17 mouse cellular contexts compared by ENCODE assay signal in genomic region chr7:16900526-16900925, GRCm38 (mm10). TPM values are rescaled to one million over a fixed set of nuclear protein-coding genes. Genes with fewer than 3 reads are reported as not detected.
DNase-seq lines count a peak whose midpoint lies in the region; ATAC-seq and TF ChIP-seq lines count a peak whose summit lies in the region.
"Had no signal": no experiment of that assay in that cellular context is flagged by ENCODE, and none has a peak within 500 bp of the region (broad histone marks: within the 10 kb centered on the region; RNA-seq: fewer than 3 reads in every experiment).

No protein-coding gene starts in this region.

- no peaks in the 10 kb centered on the region for H3K79me2 ChIP-seq in myocyte (ENCODE audit: control insufficient read depth, insufficient read depth)

- no peak overlapping the region for H3K4me2 ChIP-seq in hindbrain, embryonic 11.5 days (replicated peaks; ENCODE audit: low read depth, low read length)
- no peak overlapping the region for H3K4me2 ChIP-seq in myocyte (ENCODE audit: low read depth)
- H3K4me2 ChIP-seq: limb, embryonic 12.5 days; lung, embryonic 14.5 days had no signal

- no peak for TF ChIP-seq CTCF in brain, embryonic 14.5 days (IDR thresholded peaks at IDR 0.05; ENCODE audit: borderline replicate concordance, extremely low read depth, insufficient read depth, insufficient read length)
- TF ChIP-seq CTCF in layer of hippocampus, adult 2 months (conservative IDR thresholded peaks at IDR 0.05): no peak

- no peak overlapping the region for H3K9ac ChIP-seq in hindbrain, embryonic 11.5 days (ENCODE audit: low read depth, low read length)
- H3K9ac ChIP-seq: limb, embryonic 12.5 days; lung, embryonic 14.5 days had no signal

- no peak for DNase-seq in hindbrain, embryonic 10.5 days (ENCODE audit: low spot score)
- no peak for DNase-seq in hindbrain, embryonic 11.5 days (ENCODE audit: low spot score)
- DNase-seq in brain, embryonic 14.5 days (ENCODE audit: low read depth): peak; percentile 44
- DNase-seq in limb, embryonic 10.5 days (ENCODE audit: low spot score): no peak
- DNase-seq in spleen, postnatal 10 days (ENCODE audit: low spot score in 2 of 2): no peak
- DNase-seq in urinary bladder, adult 18-20 months (ENCODE audit: low spot score in 2 of 2): no peak
- DNase-seq in layer of hippocampus, adult 2 months (ENCODE audit: low spot score in 2 of 2): no peak
- DNase-seq: cerebellum, adult 11-12 months; heart, postnatal 36 days; kidney, adult 18-20 months; kidney, postnatal 36 days; lung, embryonic 14.5 days; right cerebral cortex, adult 18-20 months; thymus, adult 2 months had no signal

- H3K36me3 ChIP-seq in hindbrain, embryonic 10.5 days: no peaks in the 10 kb centered on the region
- H3K36me3 ChIP-seq in hindbrain, embryonic 11.5 days (ENCODE audit: control insufficient read depth, insufficient read depth, low read length): no peaks in the 10 kb centered on the region
- peaks cover 14% of the 10 kb centered on the region for H3K36me3 ChIP-seq in limb, embryonic 10.5 days
- no peaks in the 10 kb centered on the region for H3K36me3 ChIP-seq in myocyte (ENCODE audit: control insufficient read depth, insufficient read depth)
- H3K36me3 ChIP-seq: limb, embryonic 12.5 days had no signal

- H3K4me3 ChIP-seq in hindbrain, embryonic 10.5 days: no peak overlapping the region
- H3K4me3 ChIP-seq in hindbrain, embryonic 11.5 days (ENCODE audit: low read depth, low read length): no peak overlapping the region
- 0 out of 2 replicates have a peak overlapping the region, but pooled peaks have one; percentile 16 for H3K4me3 ChIP-seq in limb, embryonic 10.5 days
- no peak overlapping the region for H3K4me3 ChIP-seq in myocyte
- H3K4me3 ChIP-seq in layer of hippocampus, adult 2 months: no peak overlapping the region
- H3K4me3 ChIP-seq: limb, embryonic 12.5 days had no signal

- 22% methylated on average over 5 of the region's 5 CpGs for WGBS in hindbrain, embryonic 10.5 days
- WGBS in hindbrain, embryonic 11.5 days: 19% methylated on average over 4 of the region's 5 CpGs
- WGBS in limb, embryonic 10.5 days: 27% methylated on average over 5 of the region's 5 CpGs

- no peak overlapping the region for H3ac ChIP-seq in myocyte (ENCODE audit: control insufficient read depth, insufficient read length)

- peaks cover 3% of the 10 kb centered on the region; the same call in 1 of the 2 replicates for H3K9me3 ChIP-seq in hindbrain, embryonic 10.5 days
- no peaks in the 10 kb centered on the region for H3K9me3 ChIP-seq in hindbrain, embryonic 11.5 days (ENCODE audit: control insufficient read depth, low read length)
- no peaks in the 10 kb centered on the region for H3K9me3 ChIP-seq in limb, embryonic 10.5 days (replicated peaks)
- H3K9me3 ChIP-seq: limb, embryonic 12.5 days had no signal

- peaks cover 41% of the 10 kb centered on the region for H3K4me1 ChIP-seq in hindbrain, embryonic 10.5 days (replicated peaks)
- peaks cover 4% of the 10 kb centered on the region for H3K4me1 ChIP-seq in hindbrain, embryonic 11.5 days (replicated peaks; ENCODE audit: control insufficient read depth, insufficient read depth, low read length)
- H3K4me1 ChIP-seq in limb, embryonic 10.5 days: peaks cover 36% of the 10 kb centered on the region

- ATAC-seq in hindbrain, embryonic 11.5 days (ENCODE audit: low FRiP score): no peak

- TF ChIP-seq POLR2A in brain, embryonic 14.5 days (IDR thresholded peaks at IDR 0.05; ENCODE audit: borderline replicate concordance, extremely low read depth, insufficient read depth, insufficient read length, poor library complexity, severe bottlenecking): no peak
- no peak for TF ChIP-seq POLR2A in myocyte (IDR thresholded peaks at IDR 0.05; ENCODE audit: insufficient read length, low read depth)

- peaks cover 20% of the 10 kb centered on the region for H3K27me3 ChIP-seq in hindbrain, embryonic 10.5 days (ENCODE audit: insufficient read depth, poor library complexity, severe bottlenecking)
- H3K27me3 ChIP-seq in hindbrain, embryonic 11.5 days (ENCODE audit: control insufficient read depth, insufficient read depth, low read length): no peaks in the 10 kb centered on the region
- 0 out of 2 replicates have a peak, but pooled peaks cover 3% of the 10 kb centered on the region for H3K27me3 ChIP-seq in limb, embryonic 10.5 days (ENCODE audit: low read depth, poor library complexity, severe bottlenecking)
- no peaks in the 10 kb centered on the region for H3K27me3 ChIP-seq in myocyte (ENCODE audit: control insufficient read depth, insufficient read depth, insufficient read length)
- H3K27me3 ChIP-seq: limb, embryonic 12.5 days had no signal

- H3K27ac ChIP-seq in hindbrain, embryonic 10.5 days: peak overlapping the region; percentile 40
- no peak overlapping the region; the same call in 1 of the 2 replicates for H3K27ac ChIP-seq in hindbrain, embryonic 11.5 days (ENCODE audit: low read depth, low read length)
- no peak overlapping the region for H3K27ac ChIP-seq in limb, embryonic 10.5 days
- H3K27ac ChIP-seq in layer of hippocampus, adult 2 months: no peak overlapping the region
- H3K27ac ChIP-seq: limb, embryonic 12.5 days had no signal

TF ChIP-seq in myocyte, 11 proteins besides CTCF, POLR2A, EP300 and RAD21:
- TF ChIP-seq REST (IDR thresholded peaks at IDR 0.05; ENCODE audit: insufficient read depth, insufficient read length) (no peak), CEBPB (IDR thresholded peaks at IDR 0.05; ENCODE audit: insufficient read depth, poor library complexity, severe bottlenecking) (0 out of 2 replicates have a peak, but pooled peaks have one; percentile 7), TCF3 (IDR thresholded peaks at IDR 0.05; ENCODE audit: insufficient read length, low read depth) (no peak), TCF12 (IDR thresholded peaks at IDR 0.05; ENCODE audit: insufficient read depth, poor library complexity, severe bottlenecking) (no peak), MYOG (IDR thresholded peaks at IDR 0.05; ENCODE audit: control insufficient read depth in 1 of 3, insufficient read depth in 1 of 3, insufficient read length in 2 of 3, low read depth in 2 of 3) (no peak), MAX (IDR thresholded peaks at IDR 0.05; ENCODE audit: low read depth) (no peak), E2F4 (IDR thresholded peaks at IDR 0.05; ENCODE audit: insufficient read depth) (no peak), POLR2AphosphoS2 (IDR thresholded peaks at IDR 0.05; ENCODE audit: insufficient read length, low read depth) (no peak), SRF (IDR thresholded peaks at IDR 0.05; ENCODE audit: control insufficient read depth, insufficient read length, low read depth) (no peak)
TF ChIP-seq in myocyte: peak in this region for 1.

RNA-seq across cellular contexts. Expression of gene Ptgir, which starts 5.8 kb away (rescaled TPM):
- polyA plus RNA-seq in hindbrain, embryonic 10.5 days (2016; fragmentation: Nextera tagmentation; extraction: Ambion mirVana): 0.77 and 1.5 TPM in 2 replicates
- 0.56 and 0.81 TPM in 2 replicates for polyA plus RNA-seq in hindbrain, embryonic 11.5 days (2014; fragmentation: Nextera tagmentation; extraction: Ambion mirVana)
- polyA plus RNA-seq in brain, embryonic 14.5 days (2012; rRNA removed): 0.47 and 0.75 TPM in 2 replicates
- polyA plus RNA-seq in limb, embryonic 10.5 days (2016; fragmentation: Nextera tagmentation; extraction: Ambion mirVana): 0.18 and 0.43 TPM in 2 replicates
- 2.6 TPM for polyA plus RNA-seq in myocyte (2012; fragmentation: generic; extraction: Trizol)
- total RNA-seq in layer of hippocampus, adult 2 months (2021): under 1 TPM; 0.10 to 0.20 TPM

RNA-seq across cellular contexts. Expression of gene Gng8, which starts 8.9 kb away (rescaled TPM):
- 7.1 and 9.0 TPM in 2 replicates for polyA plus RNA-seq in hindbrain, embryonic 10.5 days (2016; fragmentation: Nextera tagmentation; extraction: Ambion mirVana)
- 9.0 and 11.0 TPM in 2 replicates for polyA plus RNA-seq in hindbrain, embryonic 11.5 days (2014; fragmentation: Nextera tagmentation; extraction: Ambion mirVana)
- polyA plus RNA-seq in brain, embryonic 14.5 days (2012; rRNA removed): 11.5 and 15.5 TPM in 2 replicates
- 15.4 and 18.5 TPM in 2 replicates for polyA plus RNA-seq in limb, embryonic 10.5 days (2016; fragmentation: Nextera tagmentation; extraction: Ambion mirVana)
- 3.8 TPM for polyA plus RNA-seq in myocyte (2012; fragmentation: generic; extraction: Trizol)
- total RNA-seq in layer of hippocampus, adult 2 months (2021): 1 to 10 TPM; 1.9 to 4.0 TPM

RNA-seq across cellular contexts. Expression of gene Calm3, which starts 23.4 kb away (rescaled TPM):
- polyA plus RNA-seq in hindbrain, embryonic 10.5 days (2016; fragmentation: Nextera tagmentation; extraction: Ambion mirVana): 170 and 245 TPM in 2 replicates
- 322 and 337 TPM in 2 replicates for polyA plus RNA-seq in hindbrain, embryonic 11.5 days (2014; fragmentation: Nextera tagmentation; extraction: Ambion mirVana)
- 580 and 837 TPM in 2 replicates for polyA plus RNA-seq in brain, embryonic 14.5 days (2012; rRNA removed)
- polyA plus RNA-seq in limb, embryonic 10.5 days (2016; fragmentation: Nextera tagmentation; extraction: Ambion mirVana): 127 and 134 TPM in 2 replicates
- polyA plus RNA-seq in myocyte (2012; fragmentation: generic; extraction: Trizol): 336 TPM
- 1,000 to 10,000 TPM; 2,074 to 2,160 TPM for total RNA-seq in layer of hippocampus, adult 2 months (2021)

RNA-seq across cellular contexts. Expression of gene Dact3, which starts 25.4 kb away (rescaled TPM):
- 3.2 and 4.9 TPM in 2 replicates for polyA plus RNA-seq in hindbrain, embryonic 10.5 days (2016; fragmentation: Nextera tagmentation; extraction: Ambion mirVana)
- 7.6 and 8.0 TPM in 2 replicates for polyA plus RNA-seq in hindbrain, embryonic 11.5 days (2014; fragmentation: Nextera tagmentation; extraction: Ambion mirVana)
- polyA plus RNA-seq in brain, embryonic 14.5 days (2012; rRNA removed): 41.7 and 43.6 TPM in 2 replicates
- polyA plus RNA-seq in limb, embryonic 10.5 days (2016; fragmentation: Nextera tagmentation; extraction: Ambion mirVana): 7.0 and 8.2 TPM in 2 replicates
- polyA plus RNA-seq in myocyte (2012; fragmentation: generic; extraction: Trizol): 10.0 TPM
- 100 to 1,000 TPM; 154 to 156 TPM for total RNA-seq in layer of hippocampus, adult 2 months (2021)

RNA-seq across cellular contexts. Expression of gene Pnmal2, which starts 44.0 kb away (rescaled TPM):
- 4.0 and 12.2 TPM in 2 replicates for polyA plus RNA-seq in hindbrain, embryonic 10.5 days (2016; fragmentation: Nextera tagmentation; extraction: Ambion mirVana)
- 7.8 and 11.0 TPM in 2 replicates for polyA plus RNA-seq in hindbrain, embryonic 11.5 days (2014; fragmentation: Nextera tagmentation; extraction: Ambion mirVana)
- polyA plus RNA-seq in brain, embryonic 14.5 days (2012; rRNA removed): 44.9 and 96.9 TPM in 2 replicates
- polyA plus RNA-seq in limb, embryonic 10.5 days (2016; fragmentation: Nextera tagmentation; extraction: Ambion mirVana): 2.6 and 5.7 TPM in 2 replicates
- 44.4 TPM for polyA plus RNA-seq in myocyte (2012; fragmentation: generic; extraction: Trizol)
- total RNA-seq in layer of hippocampus, adult 2 months (2021): 100 to 1,000 TPM; 348 to 373 TPM
- total RNA-seq: megakaryocyte, adult 5-6 weeks had no signal
